Comparison of ENCODE assay signal across 8 mouse cellular contexts in the genomic region with DNA sequence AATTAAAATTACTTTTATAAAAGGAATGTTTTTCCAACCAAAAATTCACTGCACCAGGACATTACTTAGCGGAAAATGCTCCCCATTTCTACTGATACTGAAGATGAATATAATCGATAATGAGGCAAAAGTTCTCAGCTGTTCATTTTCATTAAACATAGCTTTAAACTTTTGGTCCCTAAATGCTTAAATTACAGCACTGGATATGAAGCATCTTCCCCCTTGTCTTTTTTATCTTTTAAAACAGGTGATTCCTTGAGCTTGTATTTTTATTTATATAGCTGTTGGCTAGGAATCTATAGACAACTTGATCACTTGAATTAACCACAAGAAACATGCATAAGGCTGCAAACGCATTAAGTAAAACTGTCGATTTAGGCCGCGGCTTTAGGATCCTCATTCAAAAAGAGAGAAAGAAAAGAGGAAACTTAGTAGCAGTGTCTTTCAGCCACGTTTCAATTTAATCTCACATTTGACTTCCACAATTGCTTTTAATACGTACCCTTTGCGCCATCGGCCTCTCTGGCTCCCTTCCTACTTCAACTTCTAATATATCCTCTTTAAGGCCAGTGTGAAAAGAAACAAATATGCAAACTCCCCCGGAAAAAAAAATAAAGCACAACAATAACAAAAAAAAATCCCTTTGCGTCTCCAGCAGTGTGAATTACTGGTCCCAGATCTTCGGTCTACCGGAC. TPM values are rescaled to one million over a fixed set of nuclear protein-coding genes. Genes with fewer than 3 reads are reported as not detected.
DNase-seq lines count a peak whose midpoint lies in the region; ATAC-seq and TF ChIP-seq lines count a peak whose summit lies in the region.

No protein-coding gene starts in this region.

- TF ChIP-seq POLR2A in ES-Bruce4 (IDR thresholded peaks at IDR 0.05; ENCODE audit: insufficient read depth, low read length) = no peak

- H3K4me1 ChIP-seq in ES-Bruce4 (ENCODE audit: control insufficient read depth, insufficient read depth, low read length) = no peaks in the 10 kb centered on the region
- peaks cover 14% of the 10 kb centered on the region for H3K4me1 ChIP-seq in heart, embryonic 15.5 days (replicated peaks)
- H3K4me1 ChIP-seq in liver, postnatal 0 days (ENCODE audit: insufficient read depth) = peaks cover 13% of the 10 kb centered on the region; the same call in 1 of the 2 replicates

- TF ChIP-seq EP300 in ES-Bruce4 (IDR thresholded peaks at IDR 0.05; ENCODE audit: insufficient read depth, low read depth, low read length) = no peak
- no peak for TF ChIP-seq EP300 in liver, postnatal 0 days (IDR thresholded peaks at IDR 0.05; ENCODE audit: low read depth)

- 0 out of 2 replicates have a peak overlapping the region, but pooled peaks have one; percentile 0 for H3K9ac ChIP-seq in ES-Bruce4 (ENCODE audit: low read depth, poor library complexity, severe bottlenecking)
- peak overlapping the region; percentile 96 for H3K9ac ChIP-seq in heart, embryonic 15.5 days
- peak overlapping the region; percentile 74 for H3K9ac ChIP-seq in liver, postnatal 0 days (replicated peaks)

- WGBS in heart, embryonic 15.5 days = 1% methylated on average over 14 of the region's 14 CpGs
- WGBS in liver, postnatal 0 days (ENCODE audit: insufficient replicate concordance) = 2% methylated on average over 14 of the region's 14 CpGs

- H3K36me3 ChIP-seq in ES-Bruce4 (ENCODE audit: control insufficient read depth, insufficient read depth, low read length, poor library complexity, severe bottlenecking) = no peaks in the 10 kb centered on the region
- no peaks in the 10 kb centered on the region for H3K36me3 ChIP-seq in heart, embryonic 15.5 days
- no peaks in the 10 kb centered on the region for H3K36me3 ChIP-seq in liver, postnatal 0 days (replicated peaks; ENCODE audit: insufficient read depth, low read length)

- no peak for TF ChIP-seq CTCF in gastrocnemius, adult 2 months (IDR thresholded peaks at IDR 0.05)
- TF ChIP-seq CTCF in ES-Bruce4 (IDR thresholded peaks at IDR 0.05; ENCODE audit: low read depth, low read length) = no peak
- TF ChIP-seq CTCF in liver, postnatal 0 days (IDR thresholded peaks at IDR 0.05; ENCODE audit: low read depth) = no peak

- ATAC-seq in heart, embryonic 15.5 days (replicated peaks; ENCODE audit: insufficient number of reproducible peaks, insufficient read depth, low FRiP score, low read depth) = no peak
- no peak for ATAC-seq in liver, postnatal 0 days

- intact Hi-C loops in gastrocnemius, adult 2 months (cut with DNase I) = loop anchor here (5.0 kb wide), 2 partner anchors 71 to 1094 kb away; partner anchors contain the start of gene Actr2

- peak overlapping the region; percentile 81 for H3K4me2 ChIP-seq in heart, embryonic 15.5 days
- peak overlapping the region; percentile 93 for H3K4me2 ChIP-seq in liver, postnatal 0 days (ENCODE audit: low read depth, low read length)

- H3K9me3 ChIP-seq in ES-Bruce4 (replicated peaks; ENCODE audit: control insufficient read depth, insufficient read depth, low read length, poor library complexity, severe bottlenecking) = no peaks in the 10 kb centered on the region
- no peaks in the 10 kb centered on the region for H3K9me3 ChIP-seq in heart, embryonic 15.5 days (replicated peaks)
- no peaks in the 10 kb centered on the region for H3K9me3 ChIP-seq in liver, postnatal 0 days (ENCODE audit: low read length)

- DNase-seq in gastrocnemius, adult 2 months = no peak
- DNase-seq in gastrocnemius, postnatal 25 days = no peak
- DNase-seq in liver, postnatal 0 days = no peak
- no peak for DNase-seq in urinary bladder, postnatal 10 days (ENCODE audit: low spot score)
- no peak for DNase-seq in left cerebral cortex, adult 8-10 months (ENCODE audit: low spot score in 2 of 2)
- DNase-seq in urinary bladder, adult 18-20 months (ENCODE audit: low spot score in 2 of 2) = no peak

- H3K4me3 ChIP-seq in gastrocnemius, adult 2 months = peak overlapping the region; percentile 78
- no peak overlapping the region for H3K4me3 ChIP-seq in ES-Bruce4 (ENCODE audit: low read depth, low read length)
- peak overlapping the region; percentile 70 for H3K4me3 ChIP-seq in heart, embryonic 15.5 days
- peak overlapping the region; percentile 69 for H3K4me3 ChIP-seq in liver, postnatal 0 days (ENCODE audit: low read depth, low read length)

- H3K27me3 ChIP-seq in ES-Bruce4 (ENCODE audit: control insufficient read depth, insufficient read depth, low read length, poor library complexity, severe bottlenecking) = peaks cover 44% of the 10 kb centered on the region
- no peaks in the 10 kb centered on the region for H3K27me3 ChIP-seq in heart, embryonic 15.5 days
- H3K27me3 ChIP-seq in liver, postnatal 0 days (ENCODE audit: insufficient read depth, low read length) = peaks cover 15% of the 10 kb centered on the region; the same call in 1 of the 2 replicates

- peak overlapping the region; percentile 93 for H3K27ac ChIP-seq in gastrocnemius, adult 2 months
- no peak overlapping the region for H3K27ac ChIP-seq in ES-Bruce4 (ENCODE audit: insufficient read depth, low read length)
- H3K27ac ChIP-seq in heart, embryonic 15.5 days = peak overlapping the region; percentile 99
- peak overlapping the region; percentile 90 for H3K27ac ChIP-seq in liver, postnatal 0 days (ENCODE audit: low read depth)

RNA-seq across cellular contexts. Expression of gene Meis1, which starts 0.9 kb away (rescaled TPM):
- 1 to 10 TPM; 3.0 to 4.0 TPM for total RNA-seq in gastrocnemius, adult 2 months (2021)
- total RNA-seq in gastrocnemius, postnatal 25 days (2021) = 1 to 10 TPM; 2.7 to 4.0 TPM
- 2.1 and 2.3 TPM in 2 replicates for polyA plus RNA-seq in ES-Bruce4 (2011; ENCODE audit: insufficient read depth, insufficient read length, low read depth, missing spikeins)
- 51.8 and 67.7 TPM in 2 replicates for polyA plus RNA-seq in heart, embryonic 15.5 days (2015; fragmentation: Nextera tagmentation; extraction: Ambion mirVana)
- polyA plus RNA-seq in liver, postnatal 0 days (2015; fragmentation: Nextera tagmentation; extraction: Ambion mirVana) = 6.7 TPM in 2 replicates
- total RNA-seq in left cerebral cortex, adult 8-10 months (2022) = 10 to 100 TPM in 1 of 4 experiments, 1 to 10 TPM in 3; 6.9 to 10.6 (median 7.7) TPM

Comparison
In these comparisons a context has a peak if more than half of its experiments do, and no peak if none do; other contexts are left out.
1. H3K9ac ChIP-seq: peak in every context shown above with its lines; median percentile 96 in heart, embryonic 15.5 days; 74 in liver, postnatal 0 days; 0 in ES-Bruce4.